23 mouse cellular contexts compared by ENCODE assay signal in the genomic region with DNA sequence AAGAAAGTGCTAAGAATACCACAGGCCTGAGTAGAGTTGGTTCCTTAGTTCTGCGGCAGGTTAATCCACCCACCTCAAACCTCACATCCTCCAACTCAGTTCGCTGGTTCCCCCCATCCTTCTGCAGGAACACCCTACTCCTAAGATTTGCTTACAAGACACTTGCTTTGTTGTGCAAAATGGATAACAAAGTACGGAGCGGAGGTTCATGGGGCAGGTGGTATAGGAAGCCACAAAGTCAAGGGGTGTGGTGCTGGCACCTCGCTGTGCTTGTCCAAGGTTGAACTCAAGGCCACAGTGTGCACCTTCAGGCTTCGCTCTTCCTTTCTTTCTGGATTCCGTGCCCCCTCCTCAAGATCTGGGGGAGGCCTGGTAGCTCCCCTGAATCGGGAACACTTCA.
DNase-seq lines count a peak whose midpoint lies in the region; ATAC-seq and TF ChIP-seq lines count a peak whose summit lies in the region.
"Had no signal": no experiment of that assay in that cellular context is flagged by ENCODE, and none has a peak within 500 bp of the region (broad histone marks: within the 10 kb centered on the region; RNA-seq: fewer than 3 reads in every experiment).

No protein-coding gene starts in this region.

- H3K27ac ChIP-seq in intestine, embryonic 14.5 days (ENCODE audit: low read depth), result peak overlapping the region; percentile 11; the same call in 1 of the 2 replicates
- H3K27ac ChIP-seq in intestine, postnatal 0 days (ENCODE audit: low read depth, low read length), result no peak overlapping the region
- peak overlapping the region; percentile 62 for H3K27ac ChIP-seq in limb, embryonic 10.5 days
- H3K27ac ChIP-seq in hindbrain, embryonic 11.5 days (ENCODE audit: low read depth, low read length), result no peak overlapping the region
- H3K27ac ChIP-seq: embryonic facial prominence, embryonic 13.5 days; forebrain, embryonic 12.5 days; hindbrain, embryonic 13.5 days; hindbrain, postnatal 0 days; intestine, embryonic 15.5 days had no signal

- TF ChIP-seq CTCF in intestine, postnatal 0 days (IDR thresholded peaks at IDR 0.05; ENCODE audit: low read depth), result no peak

- H3K4me2 ChIP-seq in intestine, embryonic 14.5 days (ENCODE audit: low read length), result no peak overlapping the region
- no peak overlapping the region for H3K4me2 ChIP-seq in intestine, postnatal 0 days (replicated peaks; ENCODE audit: low read depth)
- no peak overlapping the region for H3K4me2 ChIP-seq in hindbrain, embryonic 11.5 days (replicated peaks; ENCODE audit: low read depth, low read length)
- H3K4me2 ChIP-seq: forebrain, embryonic 12.5 days; heart, embryonic 15.5 days; hindbrain, embryonic 13.5 days; intestine, embryonic 15.5 days had no signal

- no peaks in the 10 kb centered on the region for H3K27me3 ChIP-seq in intestine, embryonic 14.5 days (replicated peaks; ENCODE audit: control insufficient read depth, insufficient read depth, low read length)
- no peaks in the 10 kb centered on the region for H3K27me3 ChIP-seq in intestine, postnatal 0 days (replicated peaks; ENCODE audit: control insufficient read depth, insufficient read depth, low read length)
- no peaks in the 10 kb centered on the region for H3K27me3 ChIP-seq in limb, embryonic 10.5 days (ENCODE audit: low read depth, poor library complexity, severe bottlenecking)
- H3K27me3 ChIP-seq in hindbrain, embryonic 11.5 days (ENCODE audit: control insufficient read depth, insufficient read depth, low read length), result no peaks in the 10 kb centered on the region
- H3K27me3 ChIP-seq: forebrain, embryonic 12.5 days; heart, embryonic 15.5 days; hindbrain, embryonic 13.5 days; intestine, embryonic 15.5 days; Patski had no signal

- ATAC-seq in intestine, embryonic 14.5 days (replicated peaks; ENCODE audit: low FRiP score, low TSS enrichment, low read depth), result no peak
- no peak for ATAC-seq in intestine, postnatal 0 days
- ATAC-seq in hindbrain, embryonic 11.5 days (ENCODE audit: low FRiP score), result no peak
- ATAC-seq: forebrain, embryonic 16.5 days; hindbrain, postnatal 0 days; intestine, embryonic 15.5 days; Patski had no signal

- 88% methylated on average over 8 of the region's 8 CpGs for WGBS in intestine, embryonic 14.5 days
- WGBS in intestine, postnatal 0 days, result 92% methylated on average over 8 of the region's 8 CpGs
- WGBS in limb, embryonic 10.5 days, result 88% methylated on average over 8 of the region's 8 CpGs
- 90% methylated on average over 8 of the region's 8 CpGs for WGBS in hindbrain, embryonic 11.5 days

- no peak overlapping the region for H3K9ac ChIP-seq in intestine, embryonic 14.5 days (ENCODE audit: low read length)
- H3K9ac ChIP-seq in intestine, postnatal 0 days (ENCODE audit: low read depth, low read length), result no peak overlapping the region
- no peak overlapping the region for H3K9ac ChIP-seq in hindbrain, embryonic 11.5 days (ENCODE audit: low read depth, low read length)
- H3K9ac ChIP-seq: embryonic facial prominence, embryonic 13.5 days; forebrain, embryonic 12.5 days; heart, embryonic 15.5 days; hindbrain, embryonic 13.5 days; intestine, embryonic 15.5 days had no signal

- H3K36me3 ChIP-seq in intestine, embryonic 14.5 days (ENCODE audit: control insufficient read depth, insufficient read depth, low read length), result no peaks in the 10 kb centered on the region
- H3K36me3 ChIP-seq in intestine, postnatal 0 days (ENCODE audit: control insufficient read depth, insufficient read depth), result no peaks in the 10 kb centered on the region
- peaks cover 5% of the 10 kb centered on the region for H3K36me3 ChIP-seq in limb, embryonic 10.5 days
- no peaks in the 10 kb centered on the region for H3K36me3 ChIP-seq in hindbrain, embryonic 11.5 days (ENCODE audit: control insufficient read depth, insufficient read depth, low read length)
- H3K36me3 ChIP-seq: forebrain, embryonic 12.5 days; heart, embryonic 15.5 days; hindbrain, embryonic 13.5 days; intestine, embryonic 15.5 days had no signal

- H3K4me3 ChIP-seq in intestine, embryonic 14.5 days (ENCODE audit: low read depth, low read length), result no peak overlapping the region
- H3K4me3 ChIP-seq in intestine, postnatal 0 days (ENCODE audit: low read depth, low read length), result no peak overlapping the region
- H3K4me3 ChIP-seq in limb, embryonic 10.5 days, result no peak overlapping the region
- H3K4me3 ChIP-seq in hindbrain, embryonic 11.5 days (ENCODE audit: low read depth, low read length), result no peak overlapping the region
- H3K4me3 ChIP-seq: embryonic facial prominence, embryonic 13.5 days; forebrain, embryonic 12.5 days; heart, embryonic 15.5 days; hindbrain, embryonic 13.5 days; intestine, embryonic 15.5 days had no signal

- peaks cover 33% of the 10 kb centered on the region for H3K4me1 ChIP-seq in intestine, embryonic 14.5 days (replicated peaks; ENCODE audit: control insufficient read depth, insufficient read depth, low read length)
- H3K4me1 ChIP-seq in intestine, postnatal 0 days (replicated peaks; ENCODE audit: control insufficient read depth, insufficient read depth, low read length), result no peaks in the 10 kb centered on the region
- H3K4me1 ChIP-seq in limb, embryonic 10.5 days, result peaks cover 64% of the 10 kb centered on the region
- H3K4me1 ChIP-seq in hindbrain, embryonic 11.5 days (replicated peaks; ENCODE audit: control insufficient read depth, insufficient read depth, low read length), result peaks cover 4% of the 10 kb centered on the region; the same call in 1 of the 2 replicates

- DNase-seq in intestine, embryonic 14.5 days (ENCODE audit: low spot score), result no peak
- DNase-seq in R1 (ENCODE audit: low read depth, low spot score), result peak; percentile 97
- DNase-seq in limb, embryonic 10.5 days (ENCODE audit: low spot score), result no peak
- DNase-seq in adrenal gland, postnatal 36 days, result no peak
- DNase-seq in heart, postnatal 4 days, result no peak
- no peak for DNase-seq in hindbrain, embryonic 11.5 days (ENCODE audit: low spot score)
- DNase-seq: adrenal gland, adult 8-10 months; cerebellum, adult 11 months; cerebellum, adult 8-10 months; cerebellum, postnatal 14 days; gastrocnemius, postnatal 36 days; heart, adult 11 months; heart, postnatal 14 days; kidney, adult 2 months had no signal

- no peaks in the 10 kb centered on the region for H3K9me3 ChIP-seq in intestine, embryonic 14.5 days (ENCODE audit: control insufficient read depth, low read length)
- no peaks in the 10 kb centered on the region for H3K9me3 ChIP-seq in intestine, postnatal 0 days (ENCODE audit: control insufficient read depth)
- H3K9me3 ChIP-seq in limb, embryonic 10.5 days (replicated peaks), result no peaks in the 10 kb centered on the region
- no peaks in the 10 kb centered on the region for H3K9me3 ChIP-seq in hindbrain, embryonic 11.5 days (ENCODE audit: control insufficient read depth, low read length)
- H3K9me3 ChIP-seq: embryonic facial prominence, embryonic 13.5 days; forebrain, embryonic 12.5 days; heart, embryonic 15.5 days; hindbrain, embryonic 13.5 days; intestine, embryonic 15.5 days had no signal

Comparison
In these comparisons a context has a peak if more than half of its experiments do, and no peak if none do; other contexts are left out.
1. H3K27ac ChIP-seq: peak in intestine, embryonic 14.5 days (single experiment) and limb, embryonic 10.5 days (single experiment); none in intestine, postnatal 0 days (single experiment) and hindbrain, embryonic 11.5 days (single experiment).